Mouse (Mus musculus): ENCODE results near the gene Cuta.
A peak's percentile ranks its signal among the peaks of the same experiment; 100 is the strongest.

Cuta gene

DNA sequence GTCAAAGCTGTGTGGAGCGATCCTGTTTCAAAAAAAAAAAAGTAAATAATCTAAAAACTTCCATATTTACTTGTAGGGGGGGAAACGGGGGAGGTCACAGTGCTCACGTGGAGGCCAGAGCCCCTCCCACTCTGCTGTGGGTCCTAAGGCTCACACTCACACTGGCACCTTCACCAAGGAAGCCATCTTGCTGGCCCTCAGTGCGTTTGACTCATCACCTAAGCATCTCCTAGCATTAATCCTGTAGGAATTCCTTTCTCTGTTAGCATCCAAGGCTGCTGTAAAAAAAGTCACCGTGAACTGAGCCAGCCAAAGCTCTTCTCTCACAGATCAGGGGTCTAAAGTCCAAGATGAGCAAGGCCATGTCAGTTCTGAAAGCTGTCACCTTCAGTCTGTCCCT lies 16.9 kb upstream of the Cuta start:
- DNase-seq (ENCODE audit: low read depth, low spot score): peak; percentile 85

DNA sequence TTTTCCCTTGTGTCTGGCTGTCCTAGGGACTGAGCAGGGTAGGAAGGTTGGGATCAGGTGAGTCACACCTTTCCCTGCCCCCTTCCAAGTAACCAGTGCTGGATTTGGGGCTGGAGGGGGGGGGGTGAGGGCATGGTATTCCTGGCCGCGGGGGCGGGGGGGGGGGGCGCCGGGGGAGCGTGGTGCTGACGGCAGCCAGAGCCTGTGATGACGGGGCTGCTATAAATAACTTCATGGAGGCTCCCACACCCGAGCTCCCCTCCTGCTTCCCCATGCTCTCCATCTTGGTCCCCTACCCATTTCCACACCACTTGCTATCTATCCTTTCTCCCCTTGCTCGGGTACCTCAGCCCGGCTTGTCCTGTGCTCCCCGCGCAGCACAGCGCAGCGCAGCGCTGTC lies 14.4 kb upstream of the Cuta start:
- no peak for DNase-seq (ENCODE audit: low read depth, low spot score)

DNA sequence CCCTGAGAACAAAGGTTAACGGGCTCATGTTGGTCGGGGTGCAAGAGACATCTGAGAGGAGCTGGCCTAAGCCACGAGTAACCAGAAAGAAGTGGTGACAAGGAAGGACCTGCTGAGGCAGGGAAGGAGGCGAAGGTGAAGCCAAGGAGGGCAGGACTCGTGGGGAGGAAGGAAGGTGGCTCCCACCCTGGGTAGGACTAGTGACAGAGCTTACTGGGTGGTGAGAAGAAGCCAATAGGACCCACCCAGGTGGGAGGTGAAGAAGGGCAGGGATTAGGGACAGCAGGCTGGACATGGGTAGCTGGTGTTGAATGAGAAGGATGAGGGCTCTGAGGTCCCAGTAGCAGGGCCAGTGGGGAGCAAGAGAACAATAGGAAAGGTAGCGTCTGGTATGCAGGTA lies 13.8 kb upstream of the Cuta start:
- DNase-seq (ENCODE audit: low read depth, low spot score): no peak

DNA sequence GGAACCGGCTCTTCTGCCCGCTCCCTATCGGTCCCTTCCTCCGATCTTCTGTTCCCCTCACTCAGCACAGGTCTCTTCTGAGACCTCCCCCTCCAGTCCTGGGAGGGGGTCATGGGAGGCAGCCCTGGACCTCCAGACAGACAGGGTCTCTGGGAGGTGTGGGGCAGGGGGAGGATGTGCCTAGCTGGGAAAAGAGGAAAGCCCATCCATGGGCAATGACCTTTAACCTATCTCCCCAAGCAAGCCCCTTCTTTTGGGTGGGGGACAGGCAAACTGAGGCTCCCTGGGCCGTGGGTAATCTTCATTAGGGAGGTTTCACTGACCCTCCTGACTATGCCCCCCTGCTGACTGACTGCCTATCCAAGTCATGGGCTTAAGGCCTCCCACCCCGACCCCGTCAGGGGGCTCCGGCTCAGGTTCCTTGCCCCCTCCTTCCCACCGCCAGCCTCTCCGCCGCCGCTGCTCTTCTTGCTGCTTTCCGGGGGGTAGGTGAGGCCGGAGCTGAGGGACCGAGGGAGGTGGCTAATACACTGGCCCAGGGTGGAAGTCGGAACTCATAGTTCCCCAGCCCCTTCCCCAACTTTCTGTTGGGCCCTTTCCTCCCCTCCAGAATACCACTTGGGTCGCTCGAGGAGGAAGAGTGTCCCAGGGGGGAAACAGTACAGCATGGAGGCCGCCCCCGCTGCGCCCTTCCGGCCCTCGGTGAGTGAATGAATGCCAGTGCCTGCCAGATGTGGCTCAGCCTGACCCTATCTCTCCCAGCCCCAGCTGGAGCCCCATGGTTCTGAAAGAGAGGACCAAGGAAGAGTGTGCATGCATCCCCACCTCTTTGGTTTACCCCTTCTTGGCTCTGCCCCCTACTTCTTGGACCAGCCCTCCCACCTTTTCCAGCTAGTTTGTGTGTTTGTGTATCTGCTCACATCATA lies 12.8 kb upstream of the Cuta start:
- no peak for DNase-seq (ENCODE audit: low read depth, low spot score)

DNA sequence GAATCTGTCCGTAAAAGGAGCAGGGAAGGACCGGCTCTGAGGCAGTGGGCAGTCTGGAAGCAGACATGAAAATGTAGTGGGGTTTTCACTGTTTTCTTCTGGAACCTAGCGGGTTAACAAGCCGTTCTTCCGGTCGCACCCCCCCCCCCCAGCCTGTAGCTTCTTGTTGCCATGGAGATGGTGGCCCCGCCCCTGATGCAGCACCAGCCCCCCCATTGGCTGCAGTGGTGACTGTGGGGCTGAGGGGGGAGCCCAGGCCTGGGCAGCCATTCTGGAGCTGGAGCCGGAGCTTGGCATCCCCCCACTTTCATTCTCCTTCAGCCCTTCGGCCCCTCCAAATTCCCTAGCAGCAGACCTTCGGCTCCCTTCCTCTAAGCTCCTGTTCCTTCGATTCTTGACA lies 12.0 kb upstream of the Cuta start:
- DNase-seq (ENCODE audit: low read depth, low spot score): no peak

DNA sequence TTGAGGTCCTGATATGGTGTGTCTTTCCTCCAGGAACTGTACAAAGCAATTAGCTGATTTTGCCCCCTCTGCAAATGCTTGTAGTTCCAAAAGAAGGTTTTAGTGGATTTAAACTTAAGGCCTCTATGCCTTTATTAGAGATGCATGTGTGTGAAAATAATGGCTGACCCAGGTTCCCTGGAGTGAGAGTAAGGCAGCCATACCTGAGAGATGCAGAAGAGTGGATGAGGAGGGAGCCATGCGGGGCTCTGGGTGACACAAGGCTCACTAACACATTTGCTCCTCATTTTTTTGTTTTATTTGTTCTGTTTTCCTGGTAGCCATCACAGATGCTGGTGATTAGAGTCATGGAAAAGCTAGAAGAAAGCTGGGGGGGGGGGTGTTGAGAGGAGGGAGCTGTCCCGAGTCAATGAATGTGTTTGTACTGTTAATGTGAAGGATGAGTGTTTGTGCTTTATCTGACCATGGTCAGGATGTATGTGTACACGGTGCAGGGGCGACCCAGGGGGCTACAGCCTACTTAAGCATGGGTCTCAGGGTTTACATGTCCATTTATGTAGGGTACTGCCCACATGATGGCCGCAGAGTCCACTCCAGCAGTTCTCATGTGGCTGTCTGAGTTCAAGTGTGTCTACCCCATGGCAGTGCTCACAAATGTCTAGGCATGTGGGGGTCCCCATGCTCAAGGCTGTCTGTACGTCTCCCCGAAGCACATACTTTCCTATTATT lies 11.4 kb upstream of the Cuta start:
- DNase-seq (ENCODE audit: low read depth, low spot score): no peak

DNA sequence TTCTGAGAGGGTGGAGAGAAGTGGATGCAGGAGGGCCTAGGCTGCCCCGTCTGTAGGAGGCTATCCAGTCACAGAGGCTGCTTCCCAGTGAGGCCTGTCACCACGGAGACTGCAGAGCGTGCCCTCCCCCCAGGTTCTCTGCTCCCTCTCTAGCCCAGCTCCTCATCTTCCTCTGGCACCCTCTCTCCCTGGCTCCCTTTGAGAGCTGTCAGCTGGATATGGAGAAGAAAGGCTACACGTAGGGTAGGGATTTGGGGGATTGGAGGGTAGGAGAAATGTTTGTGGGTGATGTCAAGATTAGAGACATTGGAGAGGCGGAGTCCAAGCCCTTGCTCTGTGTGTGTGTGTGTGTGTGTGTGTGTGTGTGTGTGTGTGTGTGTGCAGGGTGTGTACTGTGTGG lies 10.5 kb upstream of the Cuta start:
- no peak for DNase-seq (ENCODE audit: low read depth, low spot score)

DNA sequence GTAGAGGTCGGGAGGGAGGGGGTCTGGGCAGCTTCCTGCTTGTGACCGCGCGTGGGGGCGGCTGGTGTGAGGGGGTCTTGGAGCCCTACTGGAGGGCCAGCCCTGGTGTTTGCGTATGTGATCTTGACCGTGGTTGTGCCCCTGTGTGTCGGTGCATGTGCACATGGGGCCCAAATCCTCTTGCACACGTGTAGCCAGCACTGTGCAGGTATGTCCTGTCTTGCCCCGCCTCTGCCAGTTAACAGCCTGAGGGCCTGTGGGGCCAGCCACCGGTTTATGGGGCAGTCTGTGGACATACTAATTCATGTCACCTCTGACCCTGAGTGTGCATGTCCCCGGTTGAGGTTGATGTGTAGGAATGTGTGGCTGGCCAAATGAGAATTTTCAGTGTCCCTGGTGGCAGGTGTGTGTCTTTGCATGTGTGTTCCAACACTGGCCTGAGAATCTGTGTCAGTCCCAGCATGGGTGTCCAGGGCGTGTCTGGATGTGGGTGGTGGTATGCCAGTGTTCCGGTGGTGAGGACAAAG lies 9.7 kb upstream of the Cuta start:
- peak; percentile 74 for DNase-seq (ENCODE audit: low read depth, low spot score)

DNA sequence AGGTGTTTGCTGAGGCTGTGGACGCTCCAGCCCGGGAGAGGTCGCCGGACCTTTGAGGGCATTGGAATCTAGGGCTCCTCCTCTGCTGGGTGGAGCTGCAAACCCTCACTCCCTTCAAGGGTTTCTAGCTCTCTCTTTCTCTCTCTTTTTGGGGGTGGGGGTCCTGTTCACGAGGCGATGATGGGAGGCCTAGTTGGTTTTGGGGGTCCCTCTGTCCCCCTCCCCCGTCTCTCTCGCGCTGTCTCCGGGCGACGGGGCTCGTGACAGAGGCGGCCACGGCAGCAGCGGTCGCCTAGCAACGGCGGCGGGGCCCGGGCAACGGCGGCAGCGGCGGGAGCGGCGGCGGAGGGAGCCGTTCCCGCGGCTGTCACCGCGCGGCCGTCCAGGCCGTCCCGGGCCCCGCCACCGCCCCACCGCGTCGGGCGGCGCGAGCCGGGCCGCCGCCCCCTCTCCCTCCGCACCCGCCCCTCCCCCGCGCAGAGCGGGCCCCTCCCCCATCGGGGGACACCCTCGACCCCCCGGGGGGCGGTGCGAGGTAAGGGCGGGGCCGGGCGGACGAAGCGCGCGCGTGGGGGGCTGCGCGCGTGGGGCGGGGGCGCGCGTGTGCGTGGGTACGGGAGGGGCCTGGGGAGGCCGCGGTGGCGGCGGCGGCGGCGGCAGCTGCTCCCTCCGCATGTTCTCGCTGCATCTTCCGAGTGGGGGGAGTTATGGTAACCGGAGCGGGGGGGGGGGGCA lies 9.1 kb upstream of the Cuta start:
- DNase-seq (ENCODE audit: low read depth, low spot score): peak; percentile 56

DNA sequence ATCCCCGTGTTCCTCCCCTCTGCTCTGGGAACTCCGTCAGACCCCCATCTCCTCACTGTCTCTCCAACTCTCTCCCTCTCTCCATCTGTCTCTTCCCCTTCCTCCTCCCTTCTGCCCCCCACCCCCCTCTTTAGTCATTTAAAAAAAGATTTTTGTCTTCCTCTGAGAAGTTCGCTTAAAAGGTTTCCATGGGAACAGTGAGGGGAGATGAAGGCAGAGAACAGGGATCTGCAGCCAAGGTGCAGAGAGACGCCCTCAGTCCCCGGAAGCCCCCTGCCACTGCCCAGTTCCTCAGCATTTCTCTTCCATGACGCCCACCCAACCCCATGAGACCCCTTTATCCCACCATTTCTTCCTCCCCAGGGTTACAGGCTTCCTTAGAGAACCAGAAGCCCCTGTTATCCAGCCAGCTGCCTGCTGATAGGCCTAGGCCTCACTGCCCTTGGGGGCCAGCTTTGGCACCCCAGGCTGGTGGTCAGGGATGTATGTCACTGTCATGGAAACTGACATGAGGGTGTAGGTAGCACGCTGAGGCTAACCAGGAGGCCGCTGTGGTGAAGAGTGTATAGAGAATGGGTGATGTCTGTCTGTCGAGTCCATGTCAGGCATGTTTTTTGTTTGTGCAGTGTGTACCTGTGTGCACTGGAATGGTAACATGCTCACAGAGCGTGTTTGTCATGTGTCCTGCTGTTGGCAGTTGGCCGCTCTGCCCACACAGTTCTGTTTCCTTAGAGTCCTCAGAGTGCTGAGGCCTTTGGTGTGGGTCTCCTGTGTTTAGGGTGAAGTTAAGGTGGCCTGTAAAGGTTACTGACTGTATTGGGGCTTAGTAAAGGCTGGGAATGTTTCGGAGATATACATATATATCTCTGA lies 8.1 kb upstream of the Cuta start:
- DNase-seq (ENCODE audit: low read depth, low spot score): no peak

DNA sequence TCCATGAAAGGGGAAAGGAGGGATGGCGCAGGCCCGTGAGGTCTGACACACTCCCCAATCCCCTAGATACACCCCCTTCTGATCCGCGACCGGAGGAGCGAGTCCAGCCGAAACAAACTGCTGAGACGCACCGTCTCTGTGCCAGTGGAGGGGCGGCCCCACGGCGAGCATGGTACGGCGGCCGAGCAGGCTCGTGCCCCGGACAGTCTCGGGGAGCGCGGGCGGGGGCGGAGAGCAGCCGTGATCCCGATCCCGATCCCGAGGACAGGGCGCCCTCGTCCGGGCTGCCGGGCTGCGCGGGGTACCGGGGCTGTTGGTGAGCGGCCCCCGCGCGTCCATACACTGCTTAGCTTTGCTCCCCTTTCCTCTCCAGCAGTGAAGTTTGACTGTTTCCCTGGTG lies 7.2 kb upstream of the Cuta start:
- DNase-seq (ENCODE audit: low read depth, low spot score): no peak

DNA sequence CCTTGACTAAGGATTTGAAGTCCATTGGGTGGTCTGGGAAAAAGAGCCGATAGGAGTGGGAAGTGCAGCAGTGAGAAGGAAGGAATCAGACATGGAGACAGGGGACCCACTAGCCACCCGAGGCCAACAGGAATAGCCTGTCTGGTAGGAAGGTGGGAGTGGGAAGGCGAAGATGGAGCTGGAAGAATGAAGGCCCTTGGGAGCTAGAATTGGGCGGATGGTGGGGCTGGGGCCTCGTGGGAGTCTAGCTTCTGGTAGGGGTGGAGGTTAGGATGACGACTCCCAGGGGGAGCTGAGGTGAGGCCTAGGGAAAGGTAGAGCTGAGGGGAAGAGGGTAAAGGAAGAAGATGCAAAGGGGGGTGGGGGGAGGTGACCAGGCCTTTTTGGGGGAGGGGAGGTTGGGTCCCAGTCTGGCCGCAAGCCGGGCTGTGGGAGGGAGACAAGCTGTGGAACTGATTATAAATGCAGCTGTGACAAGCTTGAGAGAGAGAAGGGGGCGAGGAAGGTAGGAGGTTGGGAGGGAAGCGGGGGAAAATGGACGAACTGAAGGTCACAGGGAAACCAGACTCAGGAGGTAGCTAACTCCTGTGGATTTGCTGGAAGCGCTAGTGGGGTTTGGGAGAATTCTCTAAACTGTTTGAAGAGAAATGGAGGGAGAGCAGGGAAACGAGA lies 6.6 kb upstream of the Cuta start:
- no peak for DNase-seq (ENCODE audit: low read depth, low spot score)

DNA sequence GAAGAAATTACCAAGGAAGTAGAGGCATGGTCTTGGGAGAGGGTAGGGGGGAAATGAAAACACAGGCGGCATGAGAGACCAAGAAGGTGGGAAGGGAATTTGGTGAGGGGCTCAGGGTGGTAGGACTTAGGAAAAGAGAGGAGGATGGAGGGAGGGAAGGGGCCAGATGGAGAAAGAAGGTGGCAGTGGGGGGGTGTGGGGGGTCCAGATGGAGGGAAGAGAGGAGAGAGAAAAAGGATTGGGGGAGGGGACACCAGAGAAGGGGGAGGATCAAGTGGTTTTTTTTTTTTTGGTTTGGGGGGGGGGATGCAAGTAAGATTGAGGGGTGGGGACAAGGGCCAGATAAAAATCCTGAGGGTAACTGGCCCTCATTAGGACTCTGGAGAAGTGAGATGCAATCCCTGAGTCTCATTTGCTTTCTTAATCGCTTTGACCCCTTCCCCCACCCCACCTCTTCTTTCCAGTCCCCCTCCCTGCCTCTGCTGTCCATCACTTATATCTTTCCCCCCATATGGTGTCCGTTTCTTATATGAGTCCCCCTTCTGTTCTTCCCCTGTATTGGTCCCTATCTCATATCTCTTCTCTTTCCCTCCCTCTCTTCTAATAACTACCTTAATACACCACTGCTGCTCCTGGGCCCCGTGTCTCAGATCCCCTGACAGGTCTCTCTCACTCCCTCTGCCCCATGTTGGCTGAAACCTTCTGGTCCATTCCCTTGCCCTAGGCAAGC lies 2.6 kb upstream of the Cuta start:
- DNase-seq (ENCODE audit: low read depth, low spot score): peak; percentile 27

DNA sequence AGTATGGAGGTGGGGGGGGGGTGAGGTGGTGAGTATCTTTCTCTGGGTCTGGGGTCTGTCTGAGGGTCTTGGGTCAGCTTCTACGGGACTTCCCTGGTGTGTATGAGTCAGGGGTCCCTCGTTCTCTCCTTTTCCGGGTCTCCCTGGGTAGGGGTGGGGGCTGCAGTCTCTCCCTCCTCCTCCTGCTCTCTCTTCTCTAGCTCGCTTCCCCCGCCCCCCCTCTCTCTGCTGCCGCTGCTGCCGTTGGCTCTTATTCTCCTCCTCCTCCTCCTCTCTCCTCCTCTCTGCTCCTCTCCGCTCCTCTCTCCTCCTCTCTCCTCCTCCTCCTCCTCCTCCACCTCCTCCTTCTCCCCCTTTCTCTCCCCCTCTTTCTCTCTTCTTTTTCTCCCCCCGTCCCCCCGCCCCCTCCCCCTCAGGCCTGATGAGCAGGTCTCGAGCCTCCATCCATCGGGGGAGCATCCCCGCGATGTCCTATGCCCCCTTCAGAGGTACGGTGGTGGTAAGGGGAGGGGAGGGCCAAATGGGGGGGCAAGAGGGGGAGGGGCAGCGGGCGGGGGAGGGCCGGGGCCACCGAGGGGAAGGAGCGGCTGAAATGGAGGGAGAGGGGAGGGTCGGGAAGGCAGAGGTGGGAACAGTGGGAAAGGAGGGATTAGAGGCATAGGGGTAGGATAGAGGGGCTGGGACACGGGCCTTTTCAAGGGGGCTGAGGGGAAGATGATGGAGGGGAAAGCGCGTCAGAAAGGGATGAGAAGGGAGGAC lies 1.8 kb upstream of the Cuta start, which contains the start of gene Syngap1:
TSS of gene Syngap1 (plus strand) at position 223 of the 759 bp plus-strand sequence.
- peak; percentile 50 for DNase-seq (ENCODE audit: low read depth, low spot score)

DNA sequence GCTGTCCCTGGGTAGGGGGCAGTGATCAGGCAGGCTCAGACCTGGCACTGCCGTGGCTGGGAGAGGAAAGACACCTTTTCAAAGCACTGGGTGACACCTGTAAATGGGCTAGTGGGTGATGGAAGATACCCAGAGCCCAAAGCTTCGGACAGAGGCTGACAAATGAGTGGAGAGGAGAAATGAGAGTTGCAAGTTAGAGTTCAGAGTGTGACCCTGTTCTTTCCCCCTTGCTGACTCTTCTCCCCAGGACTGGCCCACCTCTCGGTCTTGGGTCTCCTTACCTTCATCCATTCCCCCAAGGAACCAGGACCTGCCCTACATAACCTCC lies 568 bp upstream of the Cuta start:
- no peak for DNase-seq (ENCODE audit: low read depth, low spot score)

DNA sequence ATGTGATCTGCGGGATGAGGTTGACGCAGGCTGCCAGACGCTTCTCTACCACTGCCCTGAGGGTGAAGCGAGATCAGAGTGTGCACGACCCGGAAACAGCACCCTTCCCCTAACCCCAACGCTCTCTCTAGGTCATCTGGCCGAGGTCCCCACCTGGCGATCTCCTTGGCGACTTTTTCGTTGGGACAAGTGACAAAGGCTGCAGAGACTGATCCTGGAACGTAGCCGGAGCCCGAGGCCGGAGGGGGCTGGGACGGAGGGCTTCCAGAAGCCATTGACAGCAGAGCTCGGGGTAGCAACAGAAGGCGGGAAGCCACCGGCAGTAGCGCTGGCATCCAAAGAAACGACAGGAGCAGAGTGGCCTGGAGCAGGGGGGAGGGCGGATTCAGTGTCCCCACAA lies 638 bp downstream of the Cuta start:
- no peak for DNase-seq (ENCODE audit: low read depth, low spot score)

DNA sequence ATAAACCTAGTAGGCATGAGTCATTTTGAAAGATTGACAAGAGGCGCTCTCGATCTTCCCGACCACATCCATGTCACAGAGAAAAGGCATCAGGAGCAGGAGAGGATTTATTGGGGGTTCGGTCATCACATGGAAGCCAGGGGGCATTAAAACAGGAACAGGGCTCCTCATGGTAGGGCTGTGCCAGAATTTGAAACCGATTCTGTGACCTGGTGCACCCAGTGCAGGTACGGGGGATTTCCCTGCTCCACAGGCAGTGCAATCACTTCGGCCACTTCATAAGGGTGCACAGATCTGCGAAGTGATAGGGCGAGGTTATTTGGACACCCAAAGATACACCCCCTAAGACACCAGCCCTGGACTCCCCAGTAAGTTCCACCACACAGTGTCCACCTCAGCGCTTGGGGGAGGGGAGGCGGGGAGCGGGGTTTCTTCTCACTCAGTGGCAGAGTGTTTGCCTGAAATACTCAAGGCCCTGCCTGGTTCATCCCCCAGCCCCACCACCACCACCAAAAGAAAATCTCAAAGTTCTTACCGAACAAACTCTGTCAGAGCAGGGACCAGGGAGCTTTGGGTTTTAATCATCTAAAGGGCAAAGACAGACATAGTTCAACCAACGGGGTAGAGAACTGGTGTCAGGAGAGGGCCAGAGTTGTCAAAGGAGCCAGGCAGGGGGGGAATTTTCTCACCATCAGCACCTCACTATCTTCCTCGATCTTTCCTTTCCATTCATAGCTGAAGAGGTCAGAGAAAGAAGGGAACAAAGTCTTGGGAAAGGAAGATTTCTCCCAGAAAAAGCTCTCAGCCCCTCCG lies 1.3 kb downstream of the Cuta start:
- peak; percentile 42 for DNase-seq (ENCODE audit: low read depth, low spot score)
